Mouse (Mus musculus) adrenal gland, adult 2 months (tissue): ENCODE data around the gene Zcrb1. TPM values are rescaled to one million over a fixed set of nuclear protein-coding genes. Genes with fewer than 3 reads are reported as not detected.

Experiments
- DNase-seq: peaks from one replicate; pipeline ENCODE4 v3.0.0; 2021
- polyA plus RNA-seq: library from polyadenylated mRNA; depleted of rRNA; stranded (reverse); fragments of >200 nt; gene quantifications from 2 replicates; pipeline ENCODE4 v1.2.3, GENCODE M21; 2012; rRNA removed
- total RNA-seq, 2 experiments: library from RNA; stranded (reverse); gene quantifications; 2 replicates each; pipeline ENCODE4 v1.2.3; 2021

Zcrb1 gene
- total and polyA plus RNA-seq, 3 experiments, result 32.9 to 88.3 (median 77.3) TPM

DNA sequence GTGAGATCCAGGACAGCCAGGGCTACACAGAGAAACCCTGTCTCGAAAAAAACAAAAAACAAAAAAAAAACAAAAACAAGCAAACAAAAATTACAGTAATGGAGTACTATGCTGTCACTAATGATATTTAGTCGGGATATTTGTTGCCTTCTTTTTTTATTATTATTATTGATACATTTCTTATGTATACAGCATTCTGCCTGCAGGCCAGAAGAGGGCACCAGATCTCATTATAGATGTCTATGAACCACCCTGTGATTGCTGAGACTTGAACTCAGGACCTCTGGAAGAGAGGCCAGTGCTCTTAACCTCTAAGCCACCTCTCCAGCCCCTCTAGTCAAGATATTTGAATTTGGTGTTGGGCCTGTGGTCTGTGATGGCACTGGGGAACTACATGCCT, 26.3 kb downstream of the Zcrb1 start:
- no peak for DNase-seq

DNA sequence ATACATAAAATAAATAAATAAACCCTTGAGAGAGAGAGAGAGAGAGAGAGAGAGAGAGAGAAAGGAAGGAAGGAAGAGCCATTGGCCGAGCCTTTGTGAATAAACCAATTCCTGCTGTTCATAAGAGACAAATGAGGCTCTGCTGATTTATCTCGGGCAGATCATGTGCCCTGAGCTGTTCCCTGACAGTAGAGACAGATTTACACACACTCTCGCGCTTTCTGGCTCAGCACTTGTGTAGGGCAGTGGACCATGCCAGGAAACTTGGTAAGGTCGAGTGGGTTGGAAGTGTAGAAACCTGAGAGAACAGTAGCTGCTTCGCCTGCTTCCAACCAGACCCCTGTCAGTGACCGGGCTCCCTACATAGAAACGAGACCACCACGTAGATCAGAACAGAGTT, 29.6 kb downstream of the Zcrb1 start:
- no peak for DNase-seq

DNA sequence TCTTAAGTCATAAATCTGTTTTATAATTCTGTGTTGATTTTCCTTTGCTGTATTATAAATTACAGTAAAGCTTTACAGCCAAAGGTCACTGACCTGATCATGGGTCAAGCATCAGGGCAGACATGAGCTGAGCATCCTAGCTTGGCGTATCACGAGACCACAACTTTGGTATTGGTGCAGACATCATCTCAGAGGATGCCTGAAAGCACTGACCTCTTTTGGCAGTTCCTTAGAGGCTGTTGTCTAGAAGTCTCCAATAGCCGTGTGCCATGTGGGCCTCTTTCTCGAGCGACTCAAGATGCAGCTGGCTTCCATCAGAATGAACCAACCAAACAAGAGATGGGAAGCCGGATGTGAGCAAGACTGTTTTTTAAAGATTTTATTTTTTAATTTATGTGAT, 32.6 kb downstream of the Zcrb1 start:
- no peak for DNase-seq

DNA sequence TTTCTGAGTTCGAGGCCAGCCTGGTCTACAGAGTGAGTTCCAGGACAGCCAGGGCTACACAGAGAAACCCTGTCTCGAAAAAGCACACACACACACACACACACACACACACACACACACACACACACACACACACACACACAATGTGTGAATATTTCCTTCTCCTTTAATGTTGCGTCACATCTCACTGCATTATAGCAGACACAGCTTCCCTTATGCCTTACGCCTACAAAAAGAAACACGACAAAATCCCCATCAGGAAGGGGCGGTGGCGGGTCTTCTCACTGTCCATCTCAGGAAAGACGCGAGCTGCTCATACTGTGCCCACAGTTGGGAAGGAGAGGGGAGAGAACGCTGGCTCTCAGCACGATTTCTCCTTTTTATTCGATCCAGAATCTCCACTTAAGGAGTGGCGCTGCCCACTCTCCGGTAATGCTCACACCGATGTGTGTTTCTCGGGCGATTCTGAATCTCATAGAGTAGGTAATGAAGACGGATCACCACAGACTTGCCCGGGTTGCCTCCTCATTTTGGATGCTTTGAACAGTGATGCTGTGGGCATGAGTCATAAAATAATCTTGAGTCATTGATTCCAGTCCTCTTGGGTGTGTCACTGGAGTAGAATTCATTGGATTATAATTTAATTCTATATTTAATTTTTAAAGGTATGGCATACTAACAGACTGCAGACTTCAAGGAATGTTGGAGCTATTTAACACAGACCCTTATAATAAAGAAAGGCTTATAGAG, 39.6 kb downstream of the Zcrb1 start:
- DNase-seq, result no peak

DNA sequence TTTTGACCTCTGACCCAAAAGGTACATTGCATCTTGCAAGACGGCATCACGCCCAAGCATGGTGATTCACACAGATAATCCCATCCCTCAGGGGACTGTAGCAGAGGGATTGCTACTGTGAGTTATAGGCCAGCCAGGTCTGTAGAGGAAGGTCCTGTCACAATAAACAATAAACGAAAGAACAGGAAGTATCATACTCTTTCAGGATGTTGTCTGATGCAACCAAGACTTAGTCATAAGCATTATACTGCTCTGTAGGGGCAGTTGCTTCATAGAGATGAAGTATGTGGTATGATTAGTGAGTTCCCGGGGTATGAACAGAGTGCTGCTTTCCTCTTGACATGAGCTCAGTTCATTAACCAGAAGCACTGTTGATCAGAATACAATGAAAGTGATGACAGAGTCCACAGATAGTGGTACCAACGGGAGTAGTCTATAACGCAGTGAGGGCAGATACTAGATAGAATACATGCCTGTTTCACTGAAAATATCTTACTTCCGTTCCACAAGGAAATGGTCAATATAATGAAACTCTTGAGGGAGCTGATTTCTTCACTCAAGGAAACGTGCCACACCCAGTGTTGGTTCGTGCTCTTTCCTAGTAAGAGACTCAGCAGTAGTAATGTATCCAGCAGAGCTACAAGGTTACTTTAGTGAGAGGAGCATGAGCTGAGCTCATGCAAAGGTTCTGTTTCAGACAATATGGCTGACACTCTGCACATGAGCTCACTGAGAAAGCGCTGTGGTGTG, 57.3 kb downstream of the Zcrb1 start:
- DNase-seq, result no peak

DNA sequence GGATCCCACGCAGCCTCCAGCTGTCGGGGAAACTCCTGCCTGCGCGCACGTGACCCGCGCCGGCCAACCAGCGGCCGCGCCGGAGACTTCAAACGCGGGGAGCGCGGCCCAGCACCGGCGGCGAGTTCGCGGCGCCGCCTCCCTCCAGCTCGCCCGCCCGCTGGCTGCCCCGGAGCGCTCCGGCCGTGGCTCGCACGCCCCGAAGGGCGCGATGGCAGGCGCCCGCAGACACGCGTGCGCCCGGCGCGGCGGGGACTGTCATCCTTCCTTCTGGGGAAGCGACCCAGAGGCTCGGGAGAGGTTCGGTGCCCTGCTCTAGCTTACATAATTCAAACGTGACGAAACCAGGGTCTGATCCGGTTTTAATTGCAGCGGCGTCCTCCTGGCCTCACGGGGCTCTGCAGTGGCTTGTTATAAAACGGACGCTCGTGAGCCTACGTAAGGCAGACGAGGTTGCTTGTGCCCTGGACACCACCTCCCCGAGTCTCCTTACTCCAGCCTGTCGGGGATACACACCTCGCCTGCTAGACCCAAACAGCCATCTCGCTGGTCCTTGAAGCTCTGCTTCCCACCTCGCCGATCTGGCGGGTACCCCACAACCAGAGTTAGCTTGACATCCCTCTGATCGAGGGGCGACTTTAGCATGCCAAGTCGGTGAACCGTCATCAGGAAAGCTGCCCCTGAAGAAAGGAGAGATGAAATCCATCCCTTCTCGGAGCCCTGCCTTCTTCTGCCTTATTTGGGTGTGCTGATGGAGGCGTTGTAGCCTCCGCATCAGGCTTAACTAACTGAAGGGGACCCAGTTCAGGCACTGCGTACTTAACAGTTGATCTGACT, 61.0 kb downstream of the Zcrb1 start, which contains the start of gene Yaf2:
Gene Yaf2, minus strand, starts transcription at position 11 of the 837 bp plus-strand sequence.
- peak; percentile 93 for DNase-seq

DNA sequence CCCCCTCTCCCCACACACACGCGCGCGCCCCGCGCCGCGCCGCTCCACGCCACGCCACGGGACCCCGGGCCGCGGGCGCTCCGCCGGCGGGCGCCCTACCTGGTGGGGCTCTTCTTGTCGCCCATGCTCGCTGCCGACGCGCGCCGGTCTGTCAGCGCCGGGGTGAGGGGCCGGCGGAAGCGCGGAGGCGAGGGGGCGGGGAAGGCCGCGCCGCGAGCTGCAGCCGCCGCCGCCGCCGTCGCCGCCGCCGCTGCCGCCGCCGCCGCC, 61.5 kb downstream of the Zcrb1 start:
- no peak for DNase-seq

Other genes with a start within 250 kb of the Zcrb1 start
- gene Gxylt1, start 123.2 kb downstream of the Zcrb1 start, total RNA-seq, result 10 to 100 TPM; 22.5 to 46.4 TPM
- gene Gxylt1, start 123.2 kb downstream of the Zcrb1 start, polyA plus RNA-seq, result 1.2 and 2.2 TPM in 2 replicates
- 10 to 100 TPM; 41.1 to 41.5 TPM for gene Yaf2, start 61.4 kb downstream of the Zcrb1 start, total RNA-seq
- 29.7 and 29.9 TPM in 2 replicates for gene Yaf2, start 61.4 kb downstream of the Zcrb1 start, polyA plus RNA-seq
- 10 to 100 TPM; 34.4 to 43.3 TPM for gene Pphln1, start within 50 bp of the Zcrb1 start, total RNA-seq
- 3.3 and 5.2 TPM in 2 replicates for gene Pphln1, start within 50 bp of the Zcrb1 start, polyA plus RNA-seq
- gene Prickle1, start 197.6 kb upstream of the Zcrb1 start, total RNA-seq, result 10 to 100 TPM; 15.7 to 19.4 TPM
- gene Prickle1, start 197.6 kb upstream of the Zcrb1 start, polyA plus RNA-seq, result 6.0 and 8.6 TPM in 2 replicates